Mouse (Mus musculus) neural tube, embryonic 11.5 days (tissue): ENCODE measurements around the gene Derl3. TPM values are rescaled to one million over a fixed set of nuclear protein-coding genes. Genes with fewer than 3 reads are reported as not detected.
"Not testable (repeated sequence)": the region's sequence is repeated elsewhere in the genome, so short reads cannot be mapped to it uniquely, and the experiment has no call there.

Experiments used
- ATAC-seq: fragments of 200-750 bp; cut with Nextera tagmentation; 2 replicates; pipeline ENCODE4 v1.8.0; 2017; ENCODE audit warnings: moderate number of reproducible peaks, mild to moderate bottlenecking, moderate TSS enrichment, moderate library complexity; ENCODE audit not compliant: insufficient read depth, low FRiP score, low TSS enrichment
- DNase-seq: peaks from one replicate; pipeline ENCODE4 v3.0.0-alpha.2; 2015; ENCODE audit warnings: low spot score
- H3K27ac ChIP-seq: fragments of 300-500 bp; sonication (generic); 2 replicates; pipeline ENCODE4 v1.5.1; 2014; ENCODE audit warnings: low read depth, mild to moderate bottlenecking, low read length
- H3K27me3 ChIP-seq: fragments of 300-500 bp; sonication (generic); 2 replicates; pipeline ENCODE4 v1.6.1; 2014; ENCODE audit warnings: mild to moderate bottlenecking, low read length, mixed read lengths; ENCODE audit not compliant: control insufficient read depth, insufficient read depth
- H3K36me3 ChIP-seq: fragments of 300-500 bp; sonication (generic); 2 replicates; pipeline ENCODE4 v1.6.1; 2014; ENCODE audit warnings: mild to moderate bottlenecking, low read length, moderate library complexity, mixed read lengths; ENCODE audit not compliant: control insufficient read depth, insufficient read depth
- H3K4me1 ChIP-seq: fragments of 300-500 bp; sonication (generic); 2 replicates; pipeline ENCODE4 v1.6.1; 2014; ENCODE audit warnings: low read length, mixed read lengths; ENCODE audit not compliant: control insufficient read depth, insufficient read depth
- H3K4me2 ChIP-seq: fragments of 300-500 bp; sonication (generic); 2 replicates; pipeline ENCODE4 v1.6.1; 2014; ENCODE audit warnings: low read depth, mild to moderate bottlenecking, moderate library complexity
- H3K4me3 ChIP-seq: fragments of 300-500 bp; sonication (generic); 2 replicates; pipeline ENCODE4 v1.5.1; 2014; ENCODE audit warnings: low read depth, low read length
- H3K9ac ChIP-seq: fragments of 300-500 bp; sonication (generic); 2 replicates; pipeline ENCODE4 v1.6.1; 2014; ENCODE audit warnings: mild to moderate bottlenecking, low read length
- H3K9me3 ChIP-seq: fragments of 300-500 bp; sonication (generic); 2 replicates; pipeline ENCODE4 v1.6.1; 2016; ENCODE audit warnings: low read length; ENCODE audit not compliant: control insufficient read depth
- WGBS: fragments of 180-500 bp; shearing (Covaris S2); extraction: QIAGEN DNeasy Blood & Tissue Kit; methylation state at CpG from one replicate; pipeline ENCODE4 v1.1.7; 2014; 5-methylcytosine and 5-hydroxymethylcytosine counted together
- polyA plus RNA-seq: library from polyadenylated mRNA; unstranded; fragments of >200 nt; fragmentation: Nextera tagmentation; extraction: Ambion mirVana; gene quantifications from 2 replicates; pipeline ENCODE4 v1.2.1, GENCODE M21; 2014

Gene Derl3
- polyA plus RNA-seq, 1 experiment from 2014 or later: 2.8 TPM

DNA sequence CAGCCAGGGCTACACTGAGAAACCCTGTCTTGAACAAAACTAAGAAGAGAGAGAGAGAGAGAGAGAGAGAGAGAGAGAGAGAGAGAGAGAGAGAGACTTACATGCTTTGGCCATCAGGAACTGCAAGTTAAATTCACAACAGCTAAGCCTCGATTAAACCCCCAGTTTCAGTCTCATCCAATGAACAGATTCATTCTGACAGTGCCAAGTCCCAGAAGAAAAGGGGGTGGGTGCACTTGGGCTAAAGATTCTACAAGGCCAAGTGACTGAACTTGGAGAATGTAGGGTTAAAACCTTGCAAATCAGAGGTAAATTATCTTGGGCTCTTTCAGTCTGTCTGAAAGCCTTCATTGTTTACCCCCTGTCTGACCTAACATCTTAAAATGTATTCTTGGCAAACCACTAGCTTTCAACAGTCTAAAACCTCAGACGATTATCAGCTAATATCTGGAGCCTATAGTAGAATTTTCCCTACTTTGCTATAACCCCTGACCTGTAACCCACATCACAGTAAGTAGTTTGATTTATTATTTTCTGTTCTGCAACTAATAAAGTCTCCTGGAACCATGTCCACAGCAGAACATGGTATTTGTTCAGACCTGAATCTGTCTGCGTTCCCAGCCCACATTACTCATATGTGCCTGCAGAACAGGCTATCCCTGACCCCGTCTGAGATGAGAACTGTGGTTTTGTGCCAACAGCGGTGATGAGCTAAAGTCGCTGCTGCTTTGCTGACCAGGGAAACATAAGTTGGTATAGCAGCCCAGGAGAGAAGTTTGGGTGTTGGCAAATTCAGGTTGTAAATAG is 12.2 kb upstream of the Derl3 start:
- Histone ChIP-seq H3K36me3 (no peaks in the 10 kb centered on the region), H3K4me1 (no peaks in the 10 kb centered on the region), H3K9ac (no peak overlapping the region), H3K4me3 (no peak overlapping the region), H3K9me3 (no peaks in the 10 kb centered on the region), H3K4me2 (no peak overlapping the region), H3K27ac (no peak overlapping the region), H3K27me3 (no peaks in the 10 kb centered on the region)
- 75% methylated on average over 6 of the region's 6 CpGs for WGBS
- no peak for DNase-seq
- no peak for ATAC-seq

- Histone ChIP-seq H3K4me3 (no peak overlapping the region), H3K27me3 (no peaks in the 10 kb centered on the region), H3K36me3 (no peaks in the 10 kb centered on the region), H3K9ac (no peak overlapping the region), H3K27ac (no peak overlapping the region), H3K9me3 (no peaks in the 10 kb centered on the region), H3K4me2 (no peak overlapping the region), H3K4me1 (no peaks in the 10 kb centered on the region)
- WGBS: 18% methylated on average over 20 of the region's 20 CpGs
- ATAC-seq (no peak), DNase-seq (no peak)
Measured at GRCm38 (mm10) chr10:75881578-75882432, 11.4 kb upstream of the Derl3 start.

- no peaks in the 10 kb centered on the region for H3K9me3 ChIP-seq
- H3K27ac ChIP-seq: no peak overlapping the region
- DNase-seq (no peak), ATAC-seq (peak; percentile 50; the same call in 1 of the 2 replicates)
- H3K9ac ChIP-seq: no peak overlapping the region
- peak overlapping the region; percentile 19; the same call in 1 of the 2 replicates for H3K4me2 ChIP-seq
- no peak overlapping the region for H3K4me3 ChIP-seq
- 4% methylated on average over 15 of the region's 15 CpGs for WGBS
- no peaks in the 10 kb centered on the region for H3K27me3 ChIP-seq
- no peaks in the 10 kb centered on the region for H3K4me1 ChIP-seq
- no peaks in the 10 kb centered on the region for H3K36me3 ChIP-seq
Measured at GRCm38 (mm10) chr10:75882433-75883231, 10.6 kb upstream of the Derl3 start.

DNA sequence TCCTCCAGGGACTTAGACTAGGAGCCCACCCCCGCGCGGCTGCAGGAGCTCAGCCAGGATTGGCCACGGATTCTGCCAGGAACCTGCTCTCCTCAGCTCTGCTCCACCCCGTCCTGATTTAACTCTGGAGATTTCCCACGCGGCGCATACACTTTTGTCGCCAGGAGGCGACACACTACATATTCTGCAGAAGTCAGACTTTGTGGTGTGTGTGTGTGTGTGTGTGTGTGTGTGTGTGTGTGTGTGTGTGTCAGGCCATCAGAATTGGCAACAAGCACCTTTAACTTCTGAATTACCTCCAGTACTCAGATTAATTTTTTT is 10.0 kb upstream of the Derl3 start:
- no peaks in the 10 kb centered on the region for H3K4me1 ChIP-seq
- no peak overlapping the region for H3K27ac ChIP-seq
- peak; percentile 75 for DNase-seq
- peak overlapping the region; percentile 19; the same call in 1 of the 2 replicates for H3K4me2 ChIP-seq
- H3K27me3 ChIP-seq: no peaks in the 10 kb centered on the region
- under 1% methylated on average over 10 of the region's 10 CpGs for WGBS
- H3K36me3 ChIP-seq: no peaks in the 10 kb centered on the region
- H3K9me3 ChIP-seq: no peaks in the 10 kb centered on the region
- no peak; the same call in 1 of the 2 replicates for ATAC-seq
- H3K9ac ChIP-seq: no peak overlapping the region
- H3K4me3 ChIP-seq: no peak overlapping the region

- H3K36me3 ChIP-seq: no peaks in the 10 kb centered on the region
- H3K4me1 ChIP-seq: no peaks in the 10 kb centered on the region
- DNase-seq (no peak), ATAC-seq (no peak)
- WGBS: 95% methylated on average over 8 of the region's 8 CpGs
- H3K9me3 ChIP-seq: no peaks in the 10 kb centered on the region
- no peak overlapping the region for H3K4me2 ChIP-seq
- H3K4me3 ChIP-seq: no peak overlapping the region
- H3K9ac ChIP-seq: no peak overlapping the region
- H3K27ac ChIP-seq: no peak overlapping the region
- no peaks in the 10 kb centered on the region for H3K27me3 ChIP-seq
Measured at GRCm38 (mm10) chr10:75884742-75885141, 8.5 kb upstream of the Derl3 start.

GRCm38 (mm10) chr10:75887504-75887903 is 5.7 kb upstream of the Derl3 start:
- not testable (repeated sequence) for ATAC-seq, H3K9ac ChIP-seq
- WGBS: 80% methylated on average over 5 of the region's 5 CpGs

GRCm38 (mm10) chr10:75889406-75890153 is 3.6 kb upstream of the Derl3 start:
- no peak for DNase-seq
- no peak overlapping the region for H3K4me2 ChIP-seq

More at GRCm38 (mm10) chr10:75887504-75887903, 5.7 kb upstream of the Derl3 start:
- not testable (repeated sequence) for H3K4me2 ChIP-seq, H3K4me1 ChIP-seq, H3K36me3 ChIP-seq, DNase-seq, H3K9me3 ChIP-seq, H3K27ac ChIP-seq, H3K4me3 ChIP-seq, H3K27me3 ChIP-seq

GRCm38 (mm10) chr10:75894601-75895000 is 1.4 kb downstream of the Derl3 start:
- DNase-seq (no peak), ATAC-seq (no peak)
- no peak overlapping the region for H3K27ac ChIP-seq
- no peaks in the 10 kb centered on the region for H3K27me3 ChIP-seq
- H3K36me3 ChIP-seq: peaks cover 13% of the 10 kb centered on the region; the same call in 1 of the 2 replicates
- no peaks in the 10 kb centered on the region for H3K9me3 ChIP-seq
- no peak overlapping the region for H3K4me2 ChIP-seq
- 74% methylated on average over 6 of the region's 6 CpGs for WGBS
- H3K4me1 ChIP-seq: peaks cover 10% of the 10 kb centered on the region
- H3K9ac ChIP-seq: no peak overlapping the region
- no peak overlapping the region for H3K4me3 ChIP-seq

More at GRCm38 (mm10) chr10:75889406-75890153, 3.6 kb upstream of the Derl3 start:
- H3K36me3 ChIP-seq: no peaks in the 10 kb centered on the region
- no peaks in the 10 kb centered on the region for H3K27me3 ChIP-seq
- 57% methylated on average over 8 of the region's 8 CpGs for WGBS
- no peaks in the 10 kb centered on the region for H3K9me3 ChIP-seq
- no peak for ATAC-seq
- H3K27ac ChIP-seq: no peak overlapping the region
- H3K9ac ChIP-seq: no peak overlapping the region
- H3K4me3 ChIP-seq: no peak overlapping the region
- H3K4me1 ChIP-seq: peaks cover 10% of the 10 kb centered on the region
